Mouse (Mus musculus): ENCODE data around the gene Bgn. TPM values are rescaled to one million over a fixed set of nuclear protein-coding genes. Genes with fewer than 3 reads are reported as not detected.

The Bgn gene
- polyA plus RNA-seq, 1 experiment from 2014 or later = 13.0 TPM

DNA sequence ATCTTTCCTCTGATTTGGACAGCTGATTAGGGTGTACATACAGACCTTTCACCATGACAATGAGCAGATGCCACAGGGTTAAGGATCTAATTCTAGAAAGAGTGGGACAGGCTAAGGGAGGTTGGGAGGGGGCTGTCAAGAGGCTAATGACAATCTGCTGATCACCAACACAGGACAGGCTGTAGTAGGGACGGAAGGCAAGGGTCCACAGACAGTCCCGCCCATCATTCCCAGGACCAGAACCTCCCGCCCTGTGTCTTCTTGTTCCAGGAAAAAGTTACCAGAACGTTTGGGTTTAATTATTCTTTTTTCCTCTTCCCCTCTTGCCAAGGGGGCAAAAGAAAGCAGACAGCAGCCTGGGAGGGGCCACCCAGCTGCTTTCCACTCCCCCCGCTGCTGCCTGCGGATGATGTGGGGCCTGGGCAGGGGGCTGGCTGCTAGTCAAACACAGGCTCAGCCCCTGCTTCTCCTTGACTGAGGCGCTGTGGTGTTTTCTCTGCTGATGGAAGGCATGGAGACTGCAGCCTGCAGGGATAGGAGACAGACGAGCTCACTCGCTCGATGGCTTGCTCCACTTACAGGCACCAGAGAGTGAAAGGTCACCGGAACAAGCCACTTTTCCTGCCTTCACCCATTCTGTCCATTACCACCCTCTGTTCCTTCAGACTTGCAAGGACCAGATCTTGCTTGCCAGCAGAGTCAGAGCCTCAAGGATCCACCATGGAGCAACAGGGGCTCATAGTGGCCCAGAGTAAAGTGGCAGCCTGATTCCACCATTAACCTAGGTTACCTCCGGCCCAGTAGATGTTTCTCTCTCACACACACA is 8.8 kb upstream of the Bgn start:
- H3K36me3 ChIP-seq = no peaks in the 10 kb centered on the region
- peak overlapping the region; percentile 40; the same call in 1 of the 2 replicates for H3K27ac ChIP-seq
- no peak overlapping the region for H3K9ac ChIP-seq
- H3K4me3 ChIP-seq = no peak overlapping the region
- no peaks in the 10 kb centered on the region for H3K9me3 ChIP-seq (replicated peaks)
- no peak overlapping the region for H3K4me2 ChIP-seq
- 69% methylated on average over 12 of the region's 12 CpGs for WGBS (ENCODE audit: insufficient replicate concordance)
- H3K4me1 ChIP-seq = peaks cover 29% of the 10 kb centered on the region
- H3K27me3 ChIP-seq (replicated peaks) = peaks cover 45% of the 10 kb centered on the region; the same call in 1 of the 2 replicates
- ATAC-seq = no peak

DNA sequence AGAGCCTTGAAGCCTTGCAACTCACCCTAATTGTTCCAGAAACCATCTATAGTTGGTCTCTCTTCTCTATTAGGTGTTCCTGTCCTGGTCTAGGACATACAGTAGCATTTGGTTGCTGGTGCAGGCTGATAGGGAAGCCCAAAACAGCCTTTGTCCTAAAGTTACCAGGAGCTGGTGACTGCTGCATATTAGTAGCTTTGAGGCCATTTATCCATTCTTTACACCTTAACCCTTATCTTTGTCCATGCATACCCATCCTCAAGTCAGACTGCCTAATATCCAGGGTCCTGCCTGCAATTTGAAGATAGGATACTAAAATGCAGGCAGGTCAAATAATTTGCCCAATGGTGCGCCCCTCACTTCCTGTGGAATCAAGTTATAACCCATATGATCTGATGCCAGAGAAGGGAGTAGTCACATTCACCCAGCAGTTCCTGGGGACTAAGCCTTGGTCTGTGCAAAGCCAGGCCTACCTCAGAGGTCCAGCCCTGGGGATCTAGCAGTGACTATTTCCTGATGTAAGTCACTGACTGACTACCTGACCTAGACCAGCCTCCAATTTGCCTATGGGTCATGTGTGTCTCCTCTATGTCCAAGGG is 7.6 kb upstream of the Bgn start:
- Histone ChIP-seq H3K4me2 (no peak overlapping the region), H3K9me3 (replicated peaks) (no peaks in the 10 kb centered on the region), H3K4me3 (no peak overlapping the region), H3K9ac (no peak overlapping the region), H3K27me3 (replicated peaks) (peaks cover 45% of the 10 kb centered on the region; the same call in 1 of the 2 replicates), H3K36me3 (no peaks in the 10 kb centered on the region), H3K27ac (peak overlapping the region; percentile 68), H3K4me1 (peaks cover 29% of the 10 kb centered on the region)
- WGBS (ENCODE audit: insufficient replicate concordance) = 45% methylated on average over 1 of the region's 1 CpGs
- ATAC-seq = peak; percentile 63

DNA sequence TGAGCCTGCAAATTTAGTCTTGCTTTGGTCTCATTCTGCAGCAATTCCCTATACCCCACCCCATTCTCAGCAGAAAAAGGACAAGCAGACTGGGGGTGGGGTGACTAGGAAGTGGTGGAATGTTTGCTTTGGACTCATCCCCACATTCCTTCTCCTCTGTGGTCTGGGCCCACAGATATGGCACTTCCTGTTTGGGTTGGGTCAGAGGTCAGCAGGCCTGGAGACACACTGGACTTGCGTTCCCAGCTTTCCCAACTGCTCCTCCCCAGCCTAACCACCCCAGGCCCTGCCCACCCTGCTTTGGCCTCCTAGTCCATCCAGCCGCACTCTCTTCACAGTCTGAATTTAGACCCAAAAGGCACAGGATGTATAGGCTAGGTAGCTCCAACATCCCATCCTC is 6.8 kb upstream of the Bgn start:
- H3K4me1 ChIP-seq = peaks cover 27% of the 10 kb centered on the region
- H3K27ac ChIP-seq = no peak overlapping the region
- 40% methylated on average over 2 of the region's 2 CpGs for WGBS (ENCODE audit: insufficient replicate concordance)
- no peak overlapping the region for H3K4me2 ChIP-seq
- H3K4me3 ChIP-seq = no peak overlapping the region
- no peaks in the 10 kb centered on the region for H3K9me3 ChIP-seq (replicated peaks)
- peaks cover 49% of the 10 kb centered on the region; the same call in 1 of the 2 replicates for H3K27me3 ChIP-seq (replicated peaks)
- ATAC-seq = peak; percentile 58
- no peaks in the 10 kb centered on the region for H3K36me3 ChIP-seq
- no peak overlapping the region for H3K9ac ChIP-seq

DNA sequence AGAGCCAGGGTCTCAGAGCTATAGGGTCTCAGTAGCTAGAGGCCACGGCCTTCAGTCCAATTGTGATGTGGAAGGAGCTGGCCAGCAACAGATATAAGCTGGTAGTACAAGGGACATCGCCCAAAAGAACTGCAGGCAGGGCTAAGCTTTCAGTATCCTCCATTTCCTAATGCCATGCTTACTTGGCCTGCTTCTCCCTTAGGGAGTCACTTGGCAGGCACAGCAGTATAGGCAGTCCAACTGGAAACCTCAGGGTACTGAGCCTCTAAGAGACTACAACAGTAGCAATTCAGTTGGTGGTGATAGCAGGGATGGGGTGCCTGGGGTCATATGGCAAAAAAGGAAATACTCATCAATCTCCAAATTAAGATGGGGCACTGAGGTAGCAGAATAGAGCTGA is 5.9 kb upstream of the Bgn start:
- H3K36me3 ChIP-seq = no peaks in the 10 kb centered on the region
- no peak overlapping the region for H3K27ac ChIP-seq
- H3K4me3 ChIP-seq = no peak overlapping the region
- H3K27me3 ChIP-seq (replicated peaks) = peaks cover 53% of the 10 kb centered on the region; the same call in 1 of the 2 replicates
- H3K4me1 ChIP-seq = peaks cover 23% of the 10 kb centered on the region
- WGBS (ENCODE audit: insufficient replicate concordance) = 63% methylated on average over 2 of the region's 2 CpGs
- no peaks in the 10 kb centered on the region for H3K9me3 ChIP-seq (replicated peaks)
- no peak for ATAC-seq
- H3K9ac ChIP-seq = no peak overlapping the region
- no peak overlapping the region for H3K4me2 ChIP-seq

DNA sequence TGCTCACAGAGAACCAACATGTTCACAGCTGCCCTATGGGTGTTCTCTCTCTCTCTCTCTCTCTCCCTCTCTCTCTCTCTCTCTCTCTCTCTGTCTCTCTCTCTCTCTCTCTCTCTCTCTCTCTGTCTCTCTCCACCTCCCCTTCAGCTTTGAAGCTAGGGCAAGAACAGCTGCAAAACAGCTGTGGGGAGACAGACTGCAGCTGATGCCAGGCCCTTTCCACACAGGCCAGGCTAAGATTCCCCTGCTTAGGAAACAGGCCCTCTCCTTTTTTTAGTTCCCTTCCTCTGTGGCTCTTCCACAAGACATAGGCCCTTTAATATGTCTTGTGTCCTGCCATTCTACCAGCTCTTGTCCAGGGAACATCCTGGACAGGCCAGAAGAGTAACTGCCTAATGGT is 3.7 kb upstream of the Bgn start:
- Histone ChIP-seq H3K9me3 (replicated peaks) (no peaks in the 10 kb centered on the region), H3K4me1 (peaks cover 19% of the 10 kb centered on the region), H3K27me3 (replicated peaks) (peaks cover 68% of the 10 kb centered on the region), H3K27ac (no peak overlapping the region), H3K9ac (no peak overlapping the region), H3K4me3 (no peak overlapping the region), H3K36me3 (no peaks in the 10 kb centered on the region), H3K4me2 (no peak overlapping the region)
- ATAC-seq = no peak

DNA sequence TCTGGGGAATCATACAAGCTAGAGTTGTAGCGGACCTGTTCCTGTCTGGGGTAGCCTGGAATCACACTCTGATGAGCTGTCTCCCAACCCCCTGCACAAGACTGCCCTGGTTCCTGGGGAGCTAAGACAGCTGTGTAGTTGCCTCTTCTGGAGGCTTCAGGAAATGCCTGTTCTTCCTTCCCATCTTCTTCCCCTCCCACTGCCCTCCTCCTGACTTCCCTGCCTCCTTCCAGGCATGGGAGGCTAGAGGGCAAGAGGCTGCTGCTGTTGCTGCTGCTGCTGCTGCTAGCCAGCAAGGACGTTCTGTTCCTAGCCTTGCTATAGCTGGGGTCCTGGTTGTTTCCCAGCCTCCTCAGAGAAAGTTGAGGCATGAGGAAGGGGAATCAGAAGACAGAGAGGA is 3.1 kb upstream of the Bgn start:
- Histone ChIP-seq H3K4me3 (no peak overlapping the region), H3K27ac (no peak overlapping the region), H3K36me3 (no peaks in the 10 kb centered on the region), H3K9me3 (replicated peaks) (no peaks in the 10 kb centered on the region), H3K27me3 (replicated peaks) (peaks cover 68% of the 10 kb centered on the region), H3K4me2 (no peak overlapping the region), H3K4me1 (peaks cover 13% of the 10 kb centered on the region), H3K9ac (no peak overlapping the region)
- 42% methylated on average over 2 of the region's 2 CpGs for WGBS (ENCODE audit: insufficient replicate concordance)
- ATAC-seq = no peak

DNA sequence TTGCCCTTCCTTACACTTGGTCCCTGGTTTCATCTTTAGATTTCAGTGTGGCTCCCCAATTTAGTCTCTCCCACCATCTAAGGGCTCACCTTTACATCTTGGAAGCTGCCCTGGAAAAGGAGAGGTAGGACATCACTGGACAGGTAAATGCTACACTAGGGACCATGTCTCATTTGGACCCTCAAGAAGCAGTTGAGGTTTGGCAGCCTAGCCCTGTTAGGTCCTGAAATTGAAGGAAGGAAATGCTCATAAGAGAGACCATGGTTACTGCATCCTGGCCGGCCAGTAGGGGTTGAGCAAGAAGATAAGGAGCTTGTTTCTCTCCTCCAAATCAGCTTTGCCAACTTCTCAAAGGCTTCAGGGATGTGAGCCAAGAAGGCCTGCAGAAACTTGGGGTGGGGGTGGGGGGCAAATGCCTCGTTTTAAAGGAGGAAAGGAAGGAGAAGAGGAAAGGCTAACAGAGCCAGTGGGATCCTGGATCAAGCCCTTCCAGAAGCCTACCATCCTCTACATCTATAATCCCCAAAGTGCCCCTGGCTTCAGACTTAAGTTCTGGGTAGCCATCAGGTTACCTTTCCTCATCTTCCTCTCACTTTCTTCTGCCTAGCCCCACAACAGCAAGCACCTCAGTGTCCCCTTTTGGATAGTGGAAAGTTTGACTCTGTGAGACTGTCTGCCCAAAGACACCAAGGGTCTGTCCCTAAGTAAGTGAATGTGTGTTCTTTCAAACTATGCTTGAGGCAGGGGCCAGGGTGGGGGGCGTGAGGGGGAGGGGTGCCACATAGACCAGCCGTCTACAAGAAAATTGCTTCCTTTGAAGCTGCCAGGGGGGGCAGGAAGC is 539 bp upstream of the Bgn start:
- ATAC-seq = no peak
- WGBS (ENCODE audit: insufficient replicate concordance) = 17% methylated on average over 4 of the region's 4 CpGs
- Histone ChIP-seq H3K4me3 (no peak overlapping the region), H3K9ac (no peak overlapping the region), H3K27me3 (replicated peaks) (peaks cover 80% of the 10 kb centered on the region), H3K36me3 (no peaks in the 10 kb centered on the region), H3K4me1 (no peaks in the 10 kb centered on the region), H3K9me3 (replicated peaks) (no peaks in the 10 kb centered on the region), H3K4me2 (peak overlapping the region; percentile 36; the same call in 1 of the 2 replicates), H3K27ac (no peak overlapping the region)

DNA sequence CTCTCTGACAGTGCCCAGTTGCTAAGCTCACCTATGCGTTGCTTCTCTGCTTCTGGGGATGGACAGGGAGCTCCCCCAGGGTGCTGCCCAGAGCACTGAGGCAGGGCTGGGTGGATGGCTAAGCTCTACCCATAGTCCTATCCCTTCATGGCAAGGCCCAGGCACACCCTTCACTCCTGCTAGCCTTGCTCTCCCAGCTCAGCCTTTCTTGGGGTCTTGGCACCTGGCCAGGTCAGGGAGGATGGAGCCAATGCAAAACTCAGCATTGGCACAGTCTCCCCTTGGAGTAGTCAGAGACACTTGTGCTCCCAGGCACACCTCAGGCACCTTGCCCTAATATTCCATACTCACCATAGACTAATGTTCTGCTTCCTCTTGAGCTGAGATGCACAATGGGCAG is 674 bp downstream of the Bgn start:
- WGBS (ENCODE audit: insufficient replicate concordance) = 75% methylated on average over 1 of the region's 1 CpGs
- no peaks in the 10 kb centered on the region for H3K4me1 ChIP-seq
- H3K27ac ChIP-seq = no peak overlapping the region
- H3K9me3 ChIP-seq (replicated peaks) = no peaks in the 10 kb centered on the region
- peak overlapping the region; percentile 36 for H3K4me2 ChIP-seq
- no peaks in the 10 kb centered on the region for H3K36me3 ChIP-seq
- H3K27me3 ChIP-seq (replicated peaks) = peaks cover 72% of the 10 kb centered on the region
- H3K9ac ChIP-seq = no peak overlapping the region
- H3K4me3 ChIP-seq = peak overlapping the region; percentile 13
- no peak for ATAC-seq

DNA sequence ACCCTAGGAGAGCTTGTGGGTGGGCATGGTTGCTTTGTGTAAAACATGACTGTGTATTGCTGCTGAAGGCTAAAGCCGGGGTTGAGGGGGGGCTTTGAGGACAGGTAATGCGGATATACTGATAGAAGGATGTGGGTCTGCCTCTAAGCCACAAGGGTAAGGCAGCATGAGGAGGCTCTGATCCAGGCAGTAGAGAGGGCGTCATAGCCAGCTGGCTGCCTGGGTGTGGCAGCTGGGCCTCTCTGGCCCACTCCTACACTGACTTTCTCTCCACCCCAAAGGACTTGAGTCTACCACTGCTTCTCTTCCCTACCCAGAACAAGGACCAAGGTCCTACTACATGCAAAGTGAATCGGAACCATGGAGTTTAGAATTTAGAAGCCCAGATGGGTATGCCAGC is 1.5 kb downstream of the Bgn start:
- H3K4me1 ChIP-seq = no peaks in the 10 kb centered on the region
- ATAC-seq = no peak
- no peaks in the 10 kb centered on the region for H3K9me3 ChIP-seq (replicated peaks)
- no peak overlapping the region for H3K4me3 ChIP-seq
- WGBS (ENCODE audit: insufficient replicate concordance) = 65% methylated on average over 4 of the region's 4 CpGs
- no peak overlapping the region for H3K27ac ChIP-seq
- peaks cover 76% of the 10 kb centered on the region for H3K27me3 ChIP-seq (replicated peaks)
- 0 out of 2 replicates have a peak overlapping the region, but pooled peaks have one; percentile 36 for H3K4me2 ChIP-seq
- H3K9ac ChIP-seq = no peak overlapping the region
- no peaks in the 10 kb centered on the region for H3K36me3 ChIP-seq

DNA sequence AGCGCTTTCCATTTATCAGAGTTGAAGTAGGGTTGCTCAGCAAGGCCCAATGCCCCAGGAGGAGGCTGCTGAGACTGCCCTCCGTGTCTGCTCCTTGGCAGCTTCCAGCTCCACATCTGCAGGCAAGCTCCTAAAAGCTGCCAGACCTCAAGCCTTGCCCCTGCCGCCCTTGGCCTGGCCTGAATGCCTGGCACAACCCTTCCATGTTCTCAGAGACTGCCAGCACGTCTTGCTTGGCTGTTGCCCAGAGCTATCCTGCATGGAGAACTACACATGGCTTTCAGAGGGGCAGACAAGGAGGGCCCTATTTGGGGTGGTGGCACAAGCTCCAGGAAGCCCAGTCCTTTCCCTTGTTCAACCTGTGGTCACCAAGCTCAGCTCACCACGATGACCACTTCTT is 3.5 kb downstream of the Bgn start:
- no peak for ATAC-seq
- WGBS (ENCODE audit: insufficient replicate concordance) = 63% methylated on average over 5 of the region's 5 CpGs
- Histone ChIP-seq H3K27me3 (replicated peaks) (peaks cover 62% of the 10 kb centered on the region), H3K27ac (no peak overlapping the region), H3K4me3 (no peak overlapping the region), H3K4me2 (no peak overlapping the region), H3K4me1 (no peaks in the 10 kb centered on the region), H3K9me3 (replicated peaks) (no peaks in the 10 kb centered on the region), H3K36me3 (no peaks in the 10 kb centered on the region), H3K9ac (no peak overlapping the region)

DNA sequence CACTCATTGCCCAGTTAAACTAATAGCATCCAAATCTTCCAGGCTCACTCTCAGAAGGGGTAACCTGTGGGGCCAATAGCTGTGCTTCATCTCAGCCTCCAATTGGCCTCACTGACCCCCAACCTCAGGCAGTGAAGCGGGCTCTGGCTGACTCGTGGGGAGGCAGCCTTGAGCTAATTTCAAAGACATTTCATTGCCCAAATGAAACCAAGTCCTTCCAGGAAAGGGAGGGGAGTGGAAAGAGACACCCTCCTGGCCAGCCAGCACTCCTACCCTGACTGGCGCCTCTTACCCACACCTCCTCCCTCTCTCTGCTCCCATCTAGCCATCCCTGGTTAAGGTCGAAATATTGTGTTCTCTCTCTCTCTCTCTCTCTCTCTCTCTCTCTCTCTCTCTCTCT is 6.8 kb downstream of the Bgn start:
- no peak for ATAC-seq
- Histone ChIP-seq H3K4me2 (no peak overlapping the region), H3K9ac (no peak overlapping the region), H3K4me3 (no peak overlapping the region), H3K4me1 (no peaks in the 10 kb centered on the region), H3K9me3 (replicated peaks) (no peaks in the 10 kb centered on the region), H3K27me3 (replicated peaks) (peaks cover 31% of the 10 kb centered on the region), H3K27ac (no peak overlapping the region), H3K36me3 (no peaks in the 10 kb centered on the region)
- WGBS (ENCODE audit: insufficient replicate concordance) = 40% methylated on average over 4 of the region's 4 CpGs

DNA sequence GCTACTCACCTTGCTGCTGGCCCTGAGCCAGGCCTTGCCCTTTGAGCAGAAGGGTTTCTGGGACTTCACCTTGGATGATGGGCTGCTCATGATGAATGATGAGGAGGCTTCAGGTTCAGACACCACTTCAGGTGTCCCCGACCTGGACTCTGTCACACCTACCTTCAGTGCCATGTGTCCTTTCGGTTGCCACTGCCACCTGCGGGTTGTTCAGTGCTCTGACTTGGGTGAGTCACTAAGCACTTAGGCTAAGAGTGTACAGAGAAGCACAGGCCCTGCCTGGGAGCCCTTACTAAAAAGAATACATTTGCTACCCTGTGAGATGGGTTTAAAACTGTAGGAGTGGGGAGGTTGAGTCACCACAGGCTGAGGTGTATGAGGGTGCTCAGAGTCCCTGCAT is 7.4 kb downstream of the Bgn start:
- 64% methylated on average over 3 of the region's 3 CpGs for WGBS (ENCODE audit: insufficient replicate concordance)
- ATAC-seq = no peak
- Histone ChIP-seq H3K9me3 (replicated peaks) (no peaks in the 10 kb centered on the region), H3K27me3 (replicated peaks) (peaks cover 27% of the 10 kb centered on the region), H3K4me1 (no peaks in the 10 kb centered on the region), H3K36me3 (no peaks in the 10 kb centered on the region), H3K4me3 (no peak overlapping the region), H3K27ac (no peak overlapping the region), H3K9ac (no peak overlapping the region), H3K4me2 (no peak overlapping the region)
